Mouse (Mus musculus) forebrain, embryonic 14.5 days (tissue): ENCODE results near the gene Yars. TPM values are rescaled to one million over a fixed set of nuclear protein-coding genes. Genes with fewer than 3 reads are reported as not detected.

ENCODE experiments used
- ATAC-seq: fragments of 200-750 bp; cut with Nextera tagmentation; 2 replicates; pipeline ENCODE4 v1.8.0; 2017; ENCODE audit warnings: mild to moderate bottlenecking, moderate library complexity
- DNase-seq: peaks from one replicate; pipeline ENCODE4 v3.0.0-alpha.2; 2015; ENCODE audit warnings: low spot score
- H3K27ac ChIP-seq: fragments of 300-500 bp; sonication (generic); 2 replicates; pipeline ENCODE4 v1.5.1; 2014; ENCODE audit warnings: low read depth, mild to moderate bottlenecking, control low read depth, low read length, moderate library complexity
- H3K27me3 ChIP-seq: fragments of 300-500 bp; sonication (generic); replicated peaks from 2 replicates; pipeline ENCODE4 v1.6.1; 2014; ENCODE audit warnings: low read length, control low read depth, mixed read lengths; ENCODE audit not compliant: control insufficient read depth, insufficient read depth
- H3K36me3 ChIP-seq: fragments of 300-500 bp; sonication (generic); 2 replicates; pipeline ENCODE4 v1.6.1; 2014; ENCODE audit warnings: low read length, control low read depth; ENCODE audit not compliant: control insufficient read depth, insufficient read depth
- H3K4me1 ChIP-seq: fragments of 300-500 bp; sonication (generic); 2 replicates; pipeline ENCODE4 v1.6.1; 2014; ENCODE audit warnings: antibody characterized with exemption, low read length, control low read depth; ENCODE audit not compliant: control insufficient read depth, insufficient read depth
- H3K4me2 ChIP-seq: fragments of 300-500 bp; sonication (generic); 2 replicates; pipeline ENCODE4 v1.6.1; 2014; ENCODE audit warnings: mild to moderate bottlenecking, control low read depth, low read length
- H3K4me3 ChIP-seq: fragments of 300-500 bp; sonication (generic); 2 replicates; pipeline ENCODE4 v1.5.1; 2014; ENCODE audit warnings: low read depth, low read length, control low read depth
- H3K9ac ChIP-seq: fragments of 300-500 bp; sonication (generic); 2 replicates; pipeline ENCODE4 v1.6.1; 2014; ENCODE audit warnings: mild to moderate bottlenecking, low read length, control low read depth, moderate library complexity
- H3K9me3 ChIP-seq: fragments of 300-500 bp; sonication (generic); replicated peaks from 2 replicates; pipeline ENCODE4 v1.6.1; 2016; ENCODE audit warnings: low read length, control low read depth, mixed read lengths; ENCODE audit not compliant: control insufficient read depth
- WGBS: fragments of 180-500 bp; shearing (Covaris S2); extraction: QIAGEN DNeasy Blood & Tissue Kit; methylation state at CpG from one replicate; pipeline ENCODE4 v1.1.7; 2014; 5-methylcytosine and 5-hydroxymethylcytosine counted together
- polyA plus RNA-seq: library from polyadenylated mRNA; unstranded; fragments of >200 nt; fragmentation: Nextera tagmentation; extraction: Ambion mirVana; gene quantifications from 2 replicates; pipeline ENCODE4 v1.2.1, GENCODE M21; 2014

The Yars gene
- polyA plus RNA-seq, 1 experiment from 2014 or later: 110 TPM

DNA sequence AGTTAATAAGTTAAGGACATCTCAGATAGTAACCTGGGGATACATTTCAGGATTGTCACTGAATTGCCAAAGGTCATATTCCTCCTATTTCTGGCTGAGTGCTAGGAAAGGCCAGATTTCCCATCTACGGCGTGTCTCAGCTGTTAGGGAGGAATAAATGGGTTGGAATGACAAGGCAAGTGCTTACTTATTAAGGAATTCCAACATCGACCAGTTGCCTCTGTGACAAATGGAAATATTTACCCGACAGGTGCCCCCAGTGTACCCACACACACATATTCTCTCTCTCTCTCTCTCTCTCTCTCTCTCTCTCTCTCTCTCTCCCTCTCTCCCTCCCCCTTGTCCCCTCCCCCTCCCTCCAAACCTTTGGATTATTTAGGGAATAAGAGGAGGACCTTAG is 43.6 kb upstream of the Yars start:
- Histone ChIP-seq H3K9me3 (no peaks in the 10 kb centered on the region), H3K36me3 (peaks cover 19% of the 10 kb centered on the region), H3K9ac (no peak overlapping the region), H3K27ac (no peak overlapping the region), H3K4me2 (no peak overlapping the region), H3K4me3 (no peak overlapping the region), H3K4me1 (peaks cover 20% of the 10 kb centered on the region), H3K27me3 (no peaks in the 10 kb centered on the region)
- 87% methylated on average over 4 of the region's 4 CpGs for WGBS
- ATAC-seq (no peak), DNase-seq (no peak)

DNA sequence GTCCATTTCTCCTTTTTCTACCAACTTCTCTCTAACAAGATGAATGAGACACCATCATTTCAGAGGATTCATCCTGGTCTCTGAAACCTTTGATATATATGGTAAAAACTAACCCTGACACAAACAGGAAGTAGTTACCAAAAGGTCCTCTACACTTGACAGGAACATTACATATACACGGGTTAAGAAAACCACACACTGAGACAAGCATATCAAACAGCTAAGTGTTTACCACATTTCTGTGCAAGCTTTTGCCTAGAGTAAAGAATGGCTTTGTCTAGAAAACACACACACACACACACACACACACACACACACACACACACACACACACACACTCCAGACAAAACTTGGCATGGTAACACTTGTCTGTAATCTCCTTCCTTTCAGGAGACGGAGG is 43.2 kb upstream of the Yars start:
- no peak overlapping the region for H3K4me2 ChIP-seq
- DNase-seq: no peak
- H3K27me3 ChIP-seq: no peaks in the 10 kb centered on the region
- H3K36me3 ChIP-seq: peaks cover 23% of the 10 kb centered on the region
- H3K9me3 ChIP-seq: no peaks in the 10 kb centered on the region
- no peak overlapping the region for H3K4me3 ChIP-seq
- peaks cover 20% of the 10 kb centered on the region for H3K4me1 ChIP-seq
- WGBS: 64% methylated on average over 2 of the region's 2 CpGs
- H3K27ac ChIP-seq: no peak overlapping the region
- H3K9ac ChIP-seq: no peak overlapping the region
- ATAC-seq: no peak

GRCm38 (mm10) chr4:129147552-129148103 is 41.9 kb upstream of the Yars start:
- H3K4me2 ChIP-seq: no peak overlapping the region
- peaks cover 20% of the 10 kb centered on the region for H3K4me1 ChIP-seq
- no peak overlapping the region for H3K27ac ChIP-seq
- H3K27me3 ChIP-seq: no peaks in the 10 kb centered on the region
- no peaks in the 10 kb centered on the region for H3K9me3 ChIP-seq
- H3K9ac ChIP-seq: no peak overlapping the region
- H3K36me3 ChIP-seq: peaks cover 31% of the 10 kb centered on the region
- ATAC-seq (no peak), DNase-seq (no peak)
- 83% methylated on average over 13 of the region's 13 CpGs for WGBS
- no peak overlapping the region for H3K4me3 ChIP-seq

DNA sequence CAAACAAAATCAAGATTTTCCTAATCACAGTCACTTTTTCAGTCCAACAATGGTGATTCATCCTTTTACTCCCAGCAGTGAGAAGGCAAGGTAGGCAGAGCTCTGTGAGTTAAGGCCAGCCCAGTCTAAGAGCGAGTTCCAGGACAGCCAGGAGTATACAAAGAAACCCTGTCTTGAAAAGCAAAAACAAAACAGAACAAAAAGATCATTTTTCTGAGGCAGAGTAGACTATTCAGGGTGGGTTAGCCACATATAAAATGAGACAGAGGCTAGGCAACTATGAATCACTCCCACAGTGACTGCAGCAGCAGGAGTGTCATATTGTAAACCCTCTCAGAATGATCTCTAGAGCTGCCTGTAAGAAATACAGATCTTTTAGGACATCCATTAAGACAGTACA is 40.2 kb upstream of the Yars start:
- Histone ChIP-seq H3K36me3 (peaks cover 36% of the 10 kb centered on the region), H3K4me1 (peaks cover 16% of the 10 kb centered on the region), H3K4me3 (no peak overlapping the region), H3K27ac (no peak overlapping the region), H3K9ac (no peak overlapping the region), H3K27me3 (no peaks in the 10 kb centered on the region), H3K9me3 (no peaks in the 10 kb centered on the region), H3K4me2 (no peak overlapping the region)
- no peak for DNase-seq
- WGBS: 77% methylated on average over 1 of the region's 1 CpGs
- ATAC-seq: no peak

GRCm38 (mm10) chr4:129151276-129151811 is 38.2 kb upstream of the Yars start:
- WGBS: 92% methylated on average over 4 of the region's 4 CpGs
- no peak overlapping the region for H3K27ac ChIP-seq
- no peak overlapping the region for H3K9ac ChIP-seq
- H3K9me3 ChIP-seq: no peaks in the 10 kb centered on the region
- H3K36me3 ChIP-seq: peaks cover 51% of the 10 kb centered on the region
- H3K4me1 ChIP-seq: peaks cover 4% of the 10 kb centered on the region; the same call in 1 of the 2 replicates
- H3K4me2 ChIP-seq: no peak overlapping the region
- ATAC-seq: no peak
- H3K4me3 ChIP-seq: no peak overlapping the region
- DNase-seq: no peak
- H3K27me3 ChIP-seq: no peaks in the 10 kb centered on the region

DNA sequence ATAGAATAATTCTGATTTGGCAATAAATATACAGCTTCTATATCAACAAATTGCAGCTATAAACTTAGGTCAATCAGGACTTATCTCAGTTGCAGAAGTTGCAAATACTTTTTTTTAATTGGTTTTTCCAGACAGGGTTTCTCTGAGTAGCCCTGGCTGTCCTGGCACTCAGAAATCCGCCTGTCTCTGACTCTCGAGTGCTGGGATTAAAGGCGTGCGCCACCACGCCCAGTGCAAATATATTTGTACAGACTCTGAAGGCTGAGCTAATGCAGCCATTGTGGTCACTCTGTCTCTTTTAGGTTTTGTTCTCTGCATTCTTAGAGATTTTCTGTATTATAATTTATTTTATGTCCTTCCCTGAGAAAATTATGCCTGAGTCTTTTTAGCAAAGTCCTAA is 32.0 kb upstream of the Yars start:
- H3K27ac ChIP-seq: no peak overlapping the region
- no peaks in the 10 kb centered on the region for H3K4me1 ChIP-seq
- 89% methylated on average over 5 of the region's 5 CpGs for WGBS
- ATAC-seq (no peak), DNase-seq (no peak)
- no peak overlapping the region for H3K4me2 ChIP-seq
- no peaks in the 10 kb centered on the region for H3K27me3 ChIP-seq
- peaks cover 33% of the 10 kb centered on the region for H3K36me3 ChIP-seq
- H3K9ac ChIP-seq: no peak overlapping the region
- H3K9me3 ChIP-seq: no peaks in the 10 kb centered on the region
- H3K4me3 ChIP-seq: no peak overlapping the region

GRCm38 (mm10) chr4:129158549-129158948 is 31.0 kb upstream of the Yars start:
- ATAC-seq: no peak

GRCm38 (mm10) chr4:129161076-129161475 is 28.5 kb upstream of the Yars start:
- DNase-seq: no peak
- Histone ChIP-seq H3K4me3 (no peak overlapping the region), H3K9ac (no peak overlapping the region), H3K4me2 (no peak overlapping the region), H3K36me3 (peaks cover 23% of the 10 kb centered on the region), H3K27ac (no peak overlapping the region), H3K27me3 (no peaks in the 10 kb centered on the region), H3K9me3 (no peaks in the 10 kb centered on the region), H3K4me1 (no peaks in the 10 kb centered on the region)
- ATAC-seq: no peak
- WGBS: 98% methylated on average over 1 of the region's 1 CpGs

More at GRCm38 (mm10) chr4:129158549-129158948, 31.0 kb upstream of the Yars start:
- WGBS: 65% methylated on average over 3 of the region's 3 CpGs
- H3K4me3 ChIP-seq: no peak overlapping the region
- peaks cover 27% of the 10 kb centered on the region for H3K36me3 ChIP-seq
- H3K27me3 ChIP-seq: no peaks in the 10 kb centered on the region
- no peaks in the 10 kb centered on the region for H3K9me3 ChIP-seq
- no peaks in the 10 kb centered on the region for H3K4me1 ChIP-seq
- no peak overlapping the region for H3K4me2 ChIP-seq
- peak overlapping the region; percentile 54; the same call in 1 of the 2 replicates for H3K27ac ChIP-seq
- DNase-seq: no peak
- H3K9ac ChIP-seq: no peak overlapping the region

- Histone ChIP-seq H3K36me3 (peaks cover 20% of the 10 kb centered on the region), H3K9me3 (no peaks in the 10 kb centered on the region), H3K27ac (no peak overlapping the region), H3K27me3 (no peaks in the 10 kb centered on the region), H3K4me1 (no peaks in the 10 kb centered on the region), H3K4me3 (no peak overlapping the region), H3K9ac (no peak overlapping the region), H3K4me2 (no peak overlapping the region)
- DNase-seq: no peak
- WGBS: 86% methylated on average over 3 of the region's 4 CpGs
- no peak for ATAC-seq
Measured at GRCm38 (mm10) chr4:129161581-129162255, 27.8 kb upstream of the Yars start.
